Mouse (Mus musculus): ENCODE results near the gene Stox2. TPM values are rescaled to one million over a fixed set of nuclear protein-coding genes. Genes with fewer than 3 reads are reported as not detected.

Gene Stox2
- total and polyA plus RNA-seq, 2 experiments from 2014 or later: 42.8 to 125 TPM

DNA sequence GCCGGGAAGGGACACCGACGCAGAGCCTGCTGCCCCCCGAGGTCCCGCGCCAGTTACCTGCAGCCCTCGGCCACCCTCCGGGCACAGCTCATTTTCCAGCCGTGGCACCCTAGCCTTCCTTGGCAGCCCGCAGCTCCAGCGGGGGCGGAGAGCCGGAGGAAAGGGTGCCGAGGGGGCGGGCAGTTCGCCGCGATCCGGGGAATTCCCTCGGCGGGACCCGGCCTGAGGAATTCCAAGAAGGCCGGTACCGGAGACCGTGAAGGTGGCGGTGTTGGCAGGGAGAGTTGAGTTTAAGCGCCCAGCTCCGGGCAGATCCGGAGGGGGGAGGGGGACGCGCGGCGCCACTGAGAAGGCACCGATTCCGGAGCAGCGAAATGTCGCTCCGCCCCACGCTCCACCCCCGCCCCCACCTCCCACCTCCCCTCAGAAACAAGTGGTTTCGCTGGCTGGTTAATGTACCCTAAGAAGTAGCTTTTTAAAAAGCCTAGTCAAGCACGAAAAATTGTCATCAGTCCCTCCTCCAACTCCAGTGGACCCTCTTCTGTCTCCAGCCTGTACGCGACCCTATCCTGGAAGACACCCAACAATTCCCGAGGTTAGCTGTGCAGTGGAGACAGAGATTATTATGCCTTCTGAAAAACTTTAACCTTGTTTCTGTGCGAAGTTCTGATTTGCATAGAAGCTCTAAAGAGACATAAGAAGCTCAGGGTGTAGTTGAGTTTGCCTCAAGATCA is 32.5 kb downstream of the Stox2 start:
- DNase-seq (ENCODE audit: low spot score) (peak; percentile 51), ATAC-seq (ENCODE audit: low FRiP score) (peak; percentile 61; the same call in 1 of the 2 replicates)
- peak overlapping the region; percentile 56 for H3K4me3 ChIP-seq (ENCODE audit: low read depth, low read length)
- H3K27ac ChIP-seq (ENCODE audit: low read depth, low read length): no peak overlapping the region
- peak overlapping the region; percentile 84 for H3K4me2 ChIP-seq (ENCODE audit: low read depth, low read length, poor library complexity, severe bottlenecking)
- H3K9ac ChIP-seq (replicated peaks; ENCODE audit: low read length, poor library complexity, severe bottlenecking): peak overlapping the region; percentile 37
- under 1% methylated on average over 46 of the region's 46 CpGs for WGBS
- TF ChIP-seq CTCF (IDR thresholded peaks at IDR 0.05): no peak
- no peaks in the 10 kb centered on the region for H3K9me3 ChIP-seq (ENCODE audit: low read length)
- H3K4me1 ChIP-seq (ENCODE audit: insufficient read depth, low read length): peaks cover 14% of the 10 kb centered on the region
- H3K36me3 ChIP-seq (ENCODE audit: insufficient read depth, low read length): no peaks in the 10 kb centered on the region
- H3K27me3 ChIP-seq (ENCODE audit: insufficient read depth, low read length): peaks cover 45% of the 10 kb centered on the region

DNA sequence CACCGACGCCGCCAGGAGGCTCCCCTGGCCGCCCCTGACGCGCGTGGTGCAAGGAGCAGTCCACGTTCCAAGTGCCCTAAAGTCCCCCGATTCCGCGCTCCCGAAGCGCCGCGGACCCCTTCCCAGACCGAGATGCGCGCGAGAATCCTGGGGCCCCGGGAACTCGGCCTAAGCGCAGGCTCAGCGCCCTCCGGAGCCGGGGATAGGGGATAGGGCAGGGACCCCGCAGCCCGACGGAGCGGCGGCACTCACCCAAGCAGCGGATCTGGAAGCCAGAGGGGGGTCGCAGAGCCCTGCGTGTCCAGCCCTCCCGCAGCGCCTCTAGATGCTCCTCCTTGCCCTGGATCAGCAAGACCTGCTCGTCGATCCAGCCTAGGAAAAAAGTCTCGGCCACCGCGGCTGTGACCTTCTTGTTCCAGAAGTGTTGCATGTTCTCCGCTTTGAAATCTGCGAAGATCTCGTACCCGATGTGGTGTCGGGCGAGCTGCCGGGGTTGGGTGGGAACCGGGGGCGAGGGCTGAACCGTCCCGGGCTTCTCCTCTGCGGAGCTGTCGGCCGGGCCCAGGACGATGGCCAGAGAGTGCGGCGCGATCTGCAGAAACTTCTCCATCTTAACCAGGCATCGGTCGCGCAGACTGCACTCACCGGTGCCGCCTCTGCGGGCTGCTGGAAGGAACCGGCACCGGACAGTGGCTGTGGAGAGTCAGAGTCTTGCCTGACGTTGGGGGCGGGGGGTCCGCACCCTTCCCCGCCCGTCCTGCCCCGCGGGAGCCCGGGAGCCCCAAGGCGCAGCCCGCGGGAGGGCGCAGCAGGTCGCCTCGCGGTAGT is 33.3 kb downstream of the Stox2 start:
- Histone ChIP-seq H3K4me1 (ENCODE audit: insufficient read depth, low read length) (peaks cover 14% of the 10 kb centered on the region), H3K9me3 (ENCODE audit: low read length) (no peaks in the 10 kb centered on the region), H3K9ac (replicated peaks; ENCODE audit: low read length, poor library complexity, severe bottlenecking) (peak overlapping the region; percentile 37), H3K36me3 (ENCODE audit: insufficient read depth, low read length) (no peaks in the 10 kb centered on the region), H3K27ac (ENCODE audit: low read depth, low read length) (no peak overlapping the region), H3K4me2 (ENCODE audit: low read depth, low read length, poor library complexity, severe bottlenecking) (peak overlapping the region; percentile 84), H3K4me3 (ENCODE audit: low read depth, low read length) (peak overlapping the region; percentile 56), H3K27me3 (ENCODE audit: insufficient read depth, low read length) (peaks cover 52% of the 10 kb centered on the region)
- WGBS: 1% methylated on average over 77 of the region's 81 CpGs
- DNase-seq (ENCODE audit: low spot score) (no peak), ATAC-seq (ENCODE audit: low FRiP score) (peak; percentile 53)
- TF ChIP-seq CTCF (IDR thresholded peaks at IDR 0.05): no peak

DNA sequence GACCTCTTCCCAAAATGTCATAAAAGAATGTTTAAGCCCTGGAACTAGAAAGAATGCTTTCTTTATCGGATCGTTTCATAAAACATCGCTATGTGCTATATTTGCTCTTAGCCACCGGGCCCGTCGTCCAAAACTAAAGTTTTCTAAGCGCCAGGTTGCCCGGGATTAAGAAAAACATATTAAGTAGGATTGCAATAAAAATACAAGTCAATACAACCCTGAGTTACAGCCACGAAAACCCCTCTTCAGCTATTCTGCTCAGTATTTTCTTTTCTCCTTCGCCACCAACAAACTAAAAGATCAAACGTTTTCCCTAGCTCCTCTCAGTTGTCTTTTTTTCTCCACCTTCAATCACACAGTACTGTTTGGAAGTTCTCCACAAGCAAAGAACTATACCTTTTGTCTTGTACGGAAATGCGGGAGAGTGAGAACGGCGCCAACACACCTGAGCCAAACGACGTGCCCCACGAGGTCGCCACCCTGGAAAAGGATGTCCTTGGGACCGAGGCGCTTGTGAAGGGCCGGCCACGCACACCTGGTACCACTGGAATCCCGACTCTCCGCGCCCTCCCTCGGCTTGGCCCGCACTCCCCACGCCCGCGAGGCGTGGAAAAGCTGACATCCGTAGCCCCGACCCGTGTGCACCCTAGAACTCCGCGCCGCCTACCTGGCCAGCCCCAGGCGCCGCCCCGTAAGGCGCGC is 34.0 kb downstream of the Stox2 start:
- Histone ChIP-seq H3K9ac (replicated peaks; ENCODE audit: low read length, poor library complexity, severe bottlenecking) (peak overlapping the region; percentile 29; the same call in 1 of the 2 replicates), H3K36me3 (ENCODE audit: insufficient read depth, low read length) (no peaks in the 10 kb centered on the region), H3K4me2 (ENCODE audit: low read depth, low read length, poor library complexity, severe bottlenecking) (peak overlapping the region; percentile 84), H3K4me3 (ENCODE audit: low read depth, low read length) (peak overlapping the region; percentile 56), H3K9me3 (ENCODE audit: low read length) (no peaks in the 10 kb centered on the region), H3K4me1 (ENCODE audit: insufficient read depth, low read length) (peaks cover 14% of the 10 kb centered on the region), H3K27ac (ENCODE audit: low read depth, low read length) (no peak overlapping the region), H3K27me3 (ENCODE audit: insufficient read depth, low read length) (peaks cover 52% of the 10 kb centered on the region)
- ATAC-seq (ENCODE audit: low FRiP score): 0 out of 2 replicates have a peak, but pooled peaks have one; percentile 44
- WGBS: 1% methylated on average over 42 of the region's 43 CpGs
- DNase-seq (ENCODE audit: low spot score): no peak
- TF ChIP-seq CTCF (IDR thresholded peaks at IDR 0.05): no peak

DNA sequence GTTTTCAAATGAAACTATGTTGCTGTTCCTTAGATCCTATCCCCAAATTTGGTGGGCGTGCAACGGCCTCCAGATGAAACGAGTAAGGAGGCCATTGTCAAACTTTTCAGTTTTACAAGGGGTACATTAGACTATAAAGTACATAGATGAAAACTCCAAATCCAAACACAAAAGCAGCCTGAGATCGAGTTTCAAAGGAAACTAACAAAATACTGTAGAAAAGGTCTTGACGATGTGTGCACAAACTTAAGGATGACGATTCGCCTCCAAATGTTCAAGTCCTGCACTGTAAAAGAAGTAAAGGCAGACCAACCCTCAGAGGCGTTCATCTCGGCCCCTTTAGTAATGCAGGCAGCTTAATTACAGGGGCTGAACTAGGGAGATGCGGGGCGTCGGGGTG is 34.8 kb downstream of the Stox2 start:
- Histone ChIP-seq H3K9ac (replicated peaks; ENCODE audit: low read length, poor library complexity, severe bottlenecking) (no peak overlapping the region), H3K36me3 (ENCODE audit: insufficient read depth, low read length) (no peaks in the 10 kb centered on the region), H3K4me2 (ENCODE audit: low read depth, low read length, poor library complexity, severe bottlenecking) (no peak overlapping the region)

DNA sequence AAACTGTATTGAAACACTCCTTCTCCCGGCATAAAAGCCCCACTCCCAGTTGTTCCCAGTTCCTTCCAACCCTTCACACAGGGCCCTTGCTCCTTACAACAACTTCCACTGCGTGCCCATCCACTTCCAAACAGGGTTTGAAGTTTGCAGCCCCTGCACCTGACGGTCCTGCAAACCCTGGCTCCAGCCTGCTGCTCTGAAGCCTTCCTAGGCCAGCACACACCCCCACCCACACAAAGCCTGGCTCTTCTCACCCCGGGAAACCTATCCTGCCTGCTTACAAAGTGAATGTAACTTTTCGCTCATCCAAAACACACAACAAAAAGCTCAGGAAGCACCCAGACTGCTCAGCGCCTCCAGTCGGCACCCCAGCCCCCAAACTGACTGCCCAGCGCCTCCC is 37.1 kb downstream of the Stox2 start:
- DNase-seq (ENCODE audit: low spot score): no peak
- H3K36me3 ChIP-seq (ENCODE audit: insufficient read depth, low read length): no peaks in the 10 kb centered on the region
- no peak overlapping the region for H3K27ac ChIP-seq (ENCODE audit: low read depth, low read length)
- no peak overlapping the region for H3K4me3 ChIP-seq (ENCODE audit: low read depth, low read length)
- 6% methylated on average over 8 of the region's 8 CpGs for WGBS
- H3K9me3 ChIP-seq (ENCODE audit: low read length): no peaks in the 10 kb centered on the region
- H3K9ac ChIP-seq (replicated peaks; ENCODE audit: low read length, poor library complexity, severe bottlenecking): no peak overlapping the region
- H3K4me1 ChIP-seq (ENCODE audit: insufficient read depth, low read length): peaks cover 14% of the 10 kb centered on the region
- no peak for TF ChIP-seq CTCF (IDR thresholded peaks at IDR 0.05)
- ATAC-seq (ENCODE audit: low FRiP score): no peak
- H3K27me3 ChIP-seq (ENCODE audit: insufficient read depth, low read length): peaks cover 44% of the 10 kb centered on the region
- no peak overlapping the region for H3K4me2 ChIP-seq (ENCODE audit: low read depth, low read length, poor library complexity, severe bottlenecking)

More for the DNA sequence above, 34.8 kb downstream of the Stox2 start:
- ATAC-seq (ENCODE audit: low FRiP score) (no peak), DNase-seq (ENCODE audit: low spot score) (no peak)
- Histone ChIP-seq H3K27ac (ENCODE audit: low read depth, low read length) (no peak overlapping the region), H3K9me3 (ENCODE audit: low read length) (no peaks in the 10 kb centered on the region), H3K4me1 (ENCODE audit: insufficient read depth, low read length) (peaks cover 14% of the 10 kb centered on the region), H3K4me3 (ENCODE audit: low read depth, low read length) (no peak overlapping the region), H3K27me3 (ENCODE audit: insufficient read depth, low read length) (peaks cover 52% of the 10 kb centered on the region)
- 10% methylated on average over 12 of the region's 12 CpGs for WGBS
- no peak for TF ChIP-seq CTCF (IDR thresholded peaks at IDR 0.05)
